Mouse (Mus musculus) gastrocnemius, postnatal 25 days (tissue): ENCODE measurements at regions not wholly inside any gene's neighbourhood (a gene's known extent, or its start where the extent isn't known, plus 50 kb on each side); places are given as distances from the start of the nearest gene placed in this dataset.

Experiments
- DNase-seq: peaks from one replicate; pipeline ENCODE4 v3.0.0; 2022

DNA sequence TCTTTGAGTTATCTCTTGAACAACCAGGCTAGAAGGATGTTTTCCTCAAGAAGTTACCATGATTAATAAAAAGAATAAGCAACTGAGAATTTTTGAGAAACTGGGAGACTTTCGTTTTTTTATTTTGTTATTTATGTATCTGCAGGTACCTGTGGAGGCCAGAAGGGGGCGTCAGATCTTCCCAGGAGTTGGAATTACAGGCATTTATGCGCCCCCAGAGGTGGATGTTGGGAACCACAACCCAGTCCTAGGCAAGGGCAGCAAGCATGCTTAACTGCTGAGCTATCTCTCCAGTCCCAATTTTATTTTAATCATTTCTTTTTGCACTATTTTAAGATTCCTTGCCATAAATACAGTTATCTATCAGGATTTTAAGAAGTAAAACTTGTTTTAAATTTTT lies 140.0 kb upstream of the Lmcd1 start:
- DNase-seq: no peak

GRCm38 (mm10) chr6:112152535-112153364 lies 120.8 kb upstream of the Lmcd1 start:
- no peak for DNase-seq

- no peak for DNase-seq
Measured at GRCm38 (mm10) chr6:112167487-112167886, 106.1 kb upstream of the Lmcd1 start.

- no peak for DNase-seq
Measured at GRCm38 (mm10) chr6:112176344-112176743, 97.2 kb upstream of the Lmcd1 start.

- DNase-seq: no peak
Measured at GRCm38 (mm10) chr6:112187636-112188035, 85.9 kb upstream of the Lmcd1 start.

- no peak for DNase-seq
Measured at GRCm38 (mm10) chr6:112191032-112191431, 82.5 kb upstream of the Lmcd1 start.

DNA sequence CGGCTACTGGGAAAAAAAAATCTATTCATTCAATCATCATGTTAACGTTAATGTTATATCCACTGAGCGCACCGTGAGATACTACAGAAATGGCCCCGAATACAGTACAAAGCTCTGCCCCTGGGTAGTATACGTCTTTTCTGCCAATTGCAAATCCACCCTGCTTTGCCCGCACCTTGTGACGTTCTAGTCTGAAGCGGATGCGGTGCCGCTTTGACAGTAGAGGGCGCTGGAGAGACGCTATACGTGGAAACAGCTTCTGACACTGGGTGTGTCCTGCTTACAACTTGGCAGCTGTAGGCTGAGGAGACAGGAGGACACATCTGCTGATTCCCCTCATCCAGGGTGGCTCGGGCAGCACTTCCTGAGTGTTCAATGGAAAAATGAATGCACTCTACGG lies 76.1 kb upstream of the Lmcd1 start:
- peak; percentile 63 for DNase-seq

- DNase-seq: no peak
Measured at GRCm38 (mm10) chr6:112199241-112199640, 74.3 kb upstream of the Lmcd1 start.

- DNase-seq: no peak
Measured at GRCm38 (mm10) chr6:112202120-112202519, 71.4 kb upstream of the Lmcd1 start.

GRCm38 (mm10) chr6:112203321-112203720 lies 70.2 kb upstream of the Lmcd1 start:
- DNase-seq: no peak

GRCm38 (mm10) chr6:112204956-112205355 lies 68.6 kb upstream of the Lmcd1 start:
- DNase-seq: no peak

DNA sequence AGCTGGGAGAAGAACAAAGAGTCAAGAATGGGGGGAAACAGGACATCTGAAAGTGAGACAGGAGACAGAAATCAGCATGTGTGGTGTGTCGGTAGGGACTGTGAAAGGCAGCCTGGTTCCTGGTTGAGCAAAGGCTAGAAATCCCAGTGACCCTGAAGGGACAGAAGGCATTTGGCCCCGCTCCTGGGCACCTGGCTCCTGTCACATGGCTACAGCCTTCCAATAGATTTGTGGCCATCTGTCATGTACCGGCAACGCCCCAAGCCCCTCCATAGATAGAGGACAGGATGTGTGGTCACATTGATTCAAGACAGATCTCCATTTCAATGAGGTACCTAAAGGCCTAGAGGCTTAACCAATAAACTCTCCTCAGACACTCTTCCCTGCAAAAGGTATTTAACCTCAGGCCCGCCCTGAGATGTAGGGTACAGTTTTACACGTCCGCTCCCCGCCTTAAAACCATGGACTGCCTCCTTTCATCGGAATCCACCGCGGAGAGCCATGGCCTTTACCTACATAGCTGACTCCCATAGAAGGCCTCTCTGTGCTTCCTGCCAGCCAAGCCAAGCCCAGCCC lies 68.0 kb upstream of the Lmcd1 start:
- no peak for DNase-seq

- DNase-seq: no peak
Measured at GRCm38 (mm10) chr6:112207229-112207628, 66.3 kb upstream of the Lmcd1 start.

DNA sequence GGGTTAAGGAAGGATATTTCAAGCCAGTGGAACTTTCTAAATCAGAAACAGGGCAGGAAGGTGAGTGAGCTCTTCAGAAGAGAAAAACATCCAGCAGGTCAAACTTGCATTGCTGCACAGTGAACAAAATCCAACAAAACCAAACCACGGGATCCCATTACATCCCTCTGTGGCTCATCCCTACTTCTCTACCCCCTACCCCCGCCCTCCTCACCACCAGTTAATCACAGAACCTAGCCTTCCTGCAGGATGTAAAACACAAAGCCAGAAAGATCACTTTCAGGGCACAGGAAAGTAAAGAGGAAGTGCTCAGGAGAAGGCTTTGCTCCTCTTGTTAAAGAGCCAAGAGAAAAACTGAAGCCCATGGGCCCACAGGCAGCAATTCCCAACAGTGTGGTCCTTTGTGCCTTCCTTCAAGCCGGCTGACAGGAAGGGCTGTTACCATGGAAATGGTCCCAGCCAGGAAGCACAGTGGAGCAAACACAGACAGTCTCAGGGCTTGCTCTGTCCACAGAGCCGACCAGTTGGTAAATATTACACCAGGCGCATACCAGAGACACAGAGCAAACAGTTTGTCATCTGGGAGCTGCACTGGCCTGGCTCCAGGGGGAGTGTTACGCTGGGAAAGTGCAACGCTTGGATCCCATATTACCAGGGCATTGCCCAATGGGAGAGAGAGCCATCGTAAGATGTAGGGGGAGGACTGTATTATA lies 63.2 kb upstream of the Lmcd1 start:
- DNase-seq: peak; percentile 47

GRCm38 (mm10) chr6:112216868-112217267 lies 56.7 kb upstream of the Lmcd1 start:
- DNase-seq: no peak

DNA sequence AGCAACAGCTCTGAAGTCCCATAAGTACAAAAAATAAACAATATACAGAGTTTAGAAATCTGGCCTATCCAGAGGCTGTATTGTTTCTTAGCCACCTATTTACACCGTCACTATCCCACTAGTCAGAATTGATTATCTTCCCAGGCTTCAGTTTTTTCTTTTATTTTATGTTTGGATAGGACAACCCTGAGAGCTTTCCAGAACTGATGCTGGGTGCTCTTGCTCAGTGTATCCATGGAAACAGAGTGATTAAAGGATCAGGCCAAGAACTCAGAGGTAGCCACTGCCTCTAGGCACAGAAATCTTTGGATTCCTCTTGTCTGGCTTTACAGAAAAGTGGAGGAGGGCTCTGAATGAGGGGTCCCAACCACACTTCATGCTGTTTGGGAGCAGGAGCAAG lies 55.3 kb upstream of the Lmcd1 start:
- DNase-seq: no peak

GRCm38 (mm10) chr6:112219641-112220040 lies 53.9 kb upstream of the Lmcd1 start:
- DNase-seq: no peak

GRCm38 (mm10) chr6:112220149-112220548 lies 53.4 kb upstream of the Lmcd1 start:
- no peak for DNase-seq

- no peak for DNase-seq
Measured at GRCm38 (mm10) chr6:112221373-112221772, 52.2 kb upstream of the Lmcd1 start.

- DNase-seq: no peak
Measured at GRCm38 (mm10) chr6:112223325-112223724, 50.2 kb upstream of the Lmcd1 start.
